Mouse (Mus musculus) T-helper 1 cell (primary cell): Measurements from ENCODE around the gene Hnrnpa0.

ENCODE experiments used
- in situ Hi-C: fragments of 300-600 bp; cut with MboI, MseI; formaldehyde crosslinking; loops from one replicate; pipeline ENCODE4 v1.15.1; 2025; ENCODE audit warnings: high pct_unique_total_duplicates

Hnrnpa0 gene

GRCm38 (mm10) chr13:58127766-58128361, 492 bp downstream of the Hnrnpa0 start:
- in situ Hi-C loops, result loop anchor here (10.0 kb wide), 1 partner anchor 257 kb away; the partner anchor contains the start of gene 2210016F16Rik

DNA sequence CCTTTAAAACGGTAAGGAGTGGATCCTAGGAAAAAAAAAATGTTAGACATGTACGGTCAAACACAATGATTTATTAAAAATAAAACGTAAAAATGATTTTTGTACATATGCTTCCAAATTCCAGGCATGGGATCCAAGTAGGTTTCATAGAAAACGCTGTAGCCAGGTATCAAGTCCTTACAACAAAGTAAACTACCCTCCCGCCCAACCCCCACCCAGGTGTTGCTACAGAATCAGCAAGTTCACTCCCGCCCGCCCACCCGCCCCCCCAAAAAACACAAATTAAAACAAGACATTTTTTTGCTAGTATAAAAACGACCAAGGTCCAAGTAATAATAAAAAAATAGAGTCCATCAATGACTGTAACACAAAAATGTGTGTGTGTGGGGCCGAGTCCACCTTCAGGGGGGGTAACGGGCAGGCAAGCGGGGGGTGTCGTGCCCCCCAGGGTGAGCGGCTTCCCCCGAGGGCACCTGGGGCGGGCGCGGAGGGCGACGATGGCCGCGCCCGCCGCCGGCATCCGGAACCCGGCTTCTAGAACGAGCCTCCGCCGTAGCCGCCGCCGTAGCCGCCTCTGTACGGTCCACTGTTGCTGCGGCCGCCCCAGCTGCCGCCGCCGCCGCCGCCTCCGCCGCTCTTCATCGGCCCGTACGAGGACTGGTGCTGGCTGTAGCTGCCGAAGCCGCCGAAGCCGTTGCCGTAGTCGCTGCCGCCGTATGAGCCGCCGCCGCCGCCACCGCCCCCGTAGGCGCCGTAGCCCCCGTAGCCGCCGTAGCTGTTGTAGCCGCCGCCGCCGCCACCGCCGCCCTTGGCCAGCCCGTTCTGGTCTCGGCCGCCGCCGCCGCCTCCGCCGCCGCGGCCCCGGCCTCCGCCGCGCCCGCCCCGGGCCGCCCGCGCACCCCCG, 1.2 kb downstream of the Hnrnpa0 start:
- in situ Hi-C loops, result loop anchor here (10.0 kb wide), 1 partner anchor 258 kb away; the partner anchor contains the start of gene 2210016F16Rik

DNA sequence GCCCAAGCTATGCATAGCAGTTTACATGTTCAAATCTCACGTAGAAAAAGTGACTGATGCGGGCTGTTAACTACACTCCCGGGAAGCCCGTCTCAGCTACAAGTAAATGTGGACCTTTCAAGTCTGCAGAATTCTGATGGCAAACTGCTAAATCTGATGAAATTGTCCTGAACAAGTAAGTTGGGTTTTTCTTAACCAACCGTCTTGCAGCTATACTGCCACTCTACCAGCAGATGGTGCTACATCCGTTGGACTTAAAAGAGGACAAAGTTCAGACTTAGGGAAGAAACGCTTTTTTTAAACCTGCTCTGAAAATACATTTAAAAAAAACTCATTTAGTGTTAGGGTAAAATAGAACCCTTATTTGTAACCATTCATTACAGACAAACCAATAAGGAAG, 2.2 kb downstream of the Hnrnpa0 start:
- in situ Hi-C loops, result loop anchor here (10.0 kb wide), 1 partner anchor 259 kb away; the partner anchor contains the start of gene 2210016F16Rik

DNA sequence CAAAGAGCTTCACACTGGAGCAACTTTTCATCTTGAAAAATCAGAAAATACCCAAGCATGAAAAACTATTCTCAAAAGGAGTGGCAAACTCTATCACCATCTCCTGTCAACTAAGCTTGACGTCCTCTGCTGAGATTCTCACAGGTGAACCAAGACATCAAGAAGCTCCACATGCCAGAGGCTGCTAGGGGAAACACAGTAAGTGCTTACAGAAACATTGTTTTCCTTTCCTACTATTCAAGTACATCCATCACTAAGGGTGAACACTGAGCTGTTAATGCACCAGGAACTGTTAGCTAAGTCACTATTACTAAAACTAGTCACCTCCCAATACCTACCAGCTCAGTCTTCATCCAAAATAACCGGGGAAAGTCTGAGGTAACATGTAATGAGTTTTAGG, 3.4 kb downstream of the Hnrnpa0 start:
- in situ Hi-C loops, result loop anchor here (10.0 kb wide), 1 partner anchor 260 kb away; the partner anchor contains the start of gene 2210016F16Rik

GRCm38 (mm10) chr13:58124278-58124677, 4.1 kb downstream of the Hnrnpa0 start:
- in situ Hi-C loops, result loop anchor here (10.0 kb wide), 1 partner anchor 261 kb away; the partner anchor contains the start of gene 2210016F16Rik

- in situ Hi-C loops, result loop anchor here (10.0 kb wide), 1 partner anchor 261 kb away; the partner anchor contains the start of gene 2210016F16Rik
These were observed 5.0 kb downstream of the Hnrnpa0 start for GRCm38 (mm10) chr13:58123381-58123780.

DNA sequence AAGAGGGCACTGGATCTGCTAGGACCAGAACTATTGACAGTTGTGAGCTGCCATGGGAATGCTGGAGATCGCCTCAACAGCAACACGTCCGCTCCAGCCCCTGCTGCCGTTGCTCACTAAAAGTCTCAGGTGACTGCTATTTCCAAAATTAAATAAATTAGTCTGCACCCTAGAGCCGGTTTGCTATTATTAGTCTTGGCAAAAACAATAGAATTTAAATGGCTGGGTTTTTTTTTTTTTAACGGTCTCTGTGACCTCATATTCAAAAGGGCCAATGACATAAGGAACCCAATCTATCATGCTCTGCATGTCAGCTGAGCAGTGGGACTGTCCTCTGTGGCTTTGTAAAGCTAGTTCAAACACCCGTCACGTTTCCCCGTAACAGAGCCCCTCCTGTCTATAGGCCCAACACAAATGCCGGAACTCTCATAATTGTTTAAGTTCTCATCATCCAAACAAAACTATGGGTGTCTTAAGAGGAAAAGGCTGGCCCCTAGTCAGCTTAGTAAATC, 5.5 kb downstream of the Hnrnpa0 start:
- in situ Hi-C loops, result loop anchor here (10.0 kb wide), 1 partner anchor 262 kb away; the partner anchor contains the start of gene 2210016F16Rik

GRCm38 (mm10) chr13:58117318-58118017, 10.9 kb downstream of the Hnrnpa0 start:
- in situ Hi-C loops, result no loop called here

- in situ Hi-C loops, result no loop called here
These were observed 11.6 kb downstream of the Hnrnpa0 start for GRCm38 (mm10) chr13:58116801-58117200.

DNA sequence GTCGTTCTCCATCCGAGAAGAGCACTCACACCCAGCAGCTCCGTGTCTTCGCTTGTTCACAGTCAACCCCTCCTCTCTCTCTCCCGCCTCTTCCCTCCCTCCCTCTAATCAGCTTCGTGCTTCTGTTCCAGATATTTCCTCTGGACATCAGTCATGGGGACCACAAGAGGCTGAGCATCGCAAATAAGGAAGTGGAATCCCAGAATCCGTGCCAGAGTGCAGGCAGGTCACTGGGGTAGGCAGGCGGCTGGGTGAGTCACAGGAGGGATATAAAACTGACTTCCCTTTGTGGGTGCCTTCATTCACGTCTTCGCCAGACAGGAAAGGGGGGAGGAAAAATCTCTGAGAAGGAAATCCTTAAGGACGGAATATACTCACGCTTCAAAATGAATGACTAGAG, 13.1 kb downstream of the Hnrnpa0 start:
- in situ Hi-C loops, result no loop called here

- in situ Hi-C loops, result no loop called here
These were observed 15.1 kb downstream of the Hnrnpa0 start, which contains the start of gene Klhl3 for GRCm38 (mm10) chr13:58113061-58113900. Klhl3 (minus strand) TSS chr13:58113592.

GRCm38 (mm10) chr13:58112601-58113041, 15.7 kb downstream of the Hnrnpa0 start:
- in situ Hi-C loops, result no loop called here

DNA sequence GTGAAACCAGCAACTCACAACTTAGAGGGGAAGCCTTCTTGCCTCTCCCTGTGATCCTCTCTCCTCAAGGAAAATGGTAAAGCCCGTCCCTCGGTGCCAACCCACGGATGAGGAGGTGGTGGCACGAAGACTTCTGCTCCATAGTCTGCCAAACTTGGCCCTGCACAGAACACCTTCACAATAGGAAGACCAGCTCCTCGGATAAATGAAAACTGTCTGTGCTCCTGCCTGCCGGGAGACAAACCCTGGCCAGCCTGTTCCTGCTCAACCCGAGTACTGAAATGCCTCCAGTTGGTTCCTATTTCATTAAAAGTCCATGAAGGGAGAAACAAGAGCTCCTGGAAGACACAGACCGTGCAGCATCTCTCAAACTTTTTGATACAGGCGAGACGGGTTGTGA, 16.2 kb downstream of the Hnrnpa0 start:
- in situ Hi-C loops, result no loop called here

DNA sequence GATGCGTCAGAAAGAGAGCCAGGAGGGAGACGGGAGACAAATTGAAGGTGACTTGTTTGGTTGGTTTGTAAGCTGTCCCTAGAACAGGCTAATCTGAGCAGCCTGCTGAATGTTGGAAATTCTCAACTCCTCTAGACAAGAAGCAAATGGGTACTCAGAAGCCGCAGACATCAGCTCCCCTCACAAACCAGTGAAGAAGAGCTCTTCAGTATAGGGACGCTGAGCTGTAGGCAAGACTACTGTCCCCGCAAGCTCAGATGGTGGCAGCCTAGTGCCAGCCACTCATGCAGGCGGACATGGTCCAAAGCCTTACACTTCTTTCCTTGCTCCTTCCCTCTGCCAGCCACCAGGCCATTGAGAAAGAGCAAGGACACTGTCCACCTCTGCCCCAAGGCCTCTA, 17.1 kb downstream of the Hnrnpa0 start:
- in situ Hi-C loops, result no loop called here

DNA sequence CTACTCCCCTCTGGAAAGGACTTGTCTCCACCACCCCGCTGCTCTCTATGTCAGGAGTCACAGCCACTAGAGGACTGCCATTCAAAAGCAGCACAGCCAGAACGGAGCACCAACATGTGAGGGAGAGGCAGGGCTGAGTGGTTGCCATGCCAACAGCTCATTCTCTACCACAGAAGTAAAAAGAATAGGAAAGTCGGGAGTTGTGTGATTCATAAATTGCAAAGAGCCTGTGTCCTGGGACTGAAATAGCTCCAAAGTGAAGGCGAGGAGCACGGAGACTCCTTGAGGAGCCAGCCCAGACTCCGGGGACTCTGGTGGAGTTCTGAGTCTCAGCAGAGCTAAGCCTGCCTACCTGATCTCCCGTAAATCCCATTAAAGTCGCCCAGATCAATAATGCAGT, 37.7 kb downstream of the Hnrnpa0 start:
- in situ Hi-C loops, result no loop called here

DNA sequence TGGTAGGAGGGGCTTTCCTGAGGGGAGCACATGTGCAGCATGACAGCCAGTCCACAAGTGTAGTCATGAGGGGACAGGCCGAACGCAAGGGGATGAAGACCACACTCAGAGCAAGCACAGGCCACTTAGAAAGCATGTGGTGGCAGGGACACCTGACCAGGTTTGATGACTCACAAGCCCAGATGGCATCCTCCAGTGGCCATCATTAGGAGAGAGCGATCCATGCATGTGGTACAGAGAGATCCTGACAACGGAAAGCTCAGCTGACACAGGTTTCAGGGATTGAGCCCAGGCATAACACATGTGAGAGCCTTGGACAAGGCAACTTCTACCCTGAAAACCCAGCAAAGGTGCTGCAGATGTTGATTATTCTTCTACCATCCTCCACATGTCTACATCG, 44.0 kb downstream of the Hnrnpa0 start:
- in situ Hi-C loops, result no loop called here

DNA sequence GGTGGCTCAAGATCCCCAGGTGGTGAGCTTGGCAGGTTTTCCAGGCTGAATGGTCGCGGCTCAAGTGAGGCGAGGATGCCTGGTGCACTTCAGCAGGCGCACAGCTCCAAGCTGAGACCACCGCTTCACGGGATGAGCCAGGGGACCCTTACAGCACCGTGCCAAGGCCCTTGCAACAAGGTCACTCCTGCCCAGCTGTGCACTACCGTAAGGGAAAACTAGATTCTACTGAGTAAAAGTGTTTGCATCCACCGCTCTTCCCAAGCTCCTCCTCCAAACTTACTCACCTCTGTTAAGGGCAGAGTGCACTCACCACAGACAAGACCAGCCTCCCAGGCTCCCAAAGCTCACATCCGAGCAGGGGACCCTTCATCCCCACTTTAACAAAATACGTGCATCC, 44.8 kb downstream of the Hnrnpa0 start:
- in situ Hi-C loops, result no loop called here

- in situ Hi-C loops, result no loop called here
These were observed 45.3 kb downstream of the Hnrnpa0 start for GRCm38 (mm10) chr13:58083048-58083447.

DNA sequence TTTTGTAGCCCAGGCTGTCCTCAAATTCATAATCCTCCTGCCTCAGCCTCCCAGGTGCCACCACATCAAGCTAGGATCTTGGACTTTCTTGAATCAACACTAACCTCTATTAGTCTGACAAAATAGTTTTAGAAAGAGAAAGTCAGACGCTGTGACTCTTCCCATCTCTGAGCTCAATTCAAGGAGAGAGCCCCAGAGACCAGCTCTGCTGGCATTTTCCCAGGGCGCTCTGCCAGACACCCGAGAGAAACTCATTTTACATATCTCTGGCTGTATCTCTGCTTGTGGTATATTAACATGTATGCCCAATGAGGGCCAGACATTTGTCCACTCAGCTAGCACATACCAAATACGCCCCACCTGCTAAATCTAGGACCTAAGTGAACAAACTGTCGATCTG, 50.0 kb downstream of the Hnrnpa0 start:
- in situ Hi-C loops, result no loop called here
